Mouse (Mus musculus) spleen, postnatal 36 days (tissue): ENCODE data around the gene Golph3l.
"Not testable (repeated sequence)": the region's sequence is repeated elsewhere in the genome, so short reads cannot be mapped to it uniquely, and the experiment has no call there.

Experiments used
- DNase-seq, 2 experiments: peaks; one replicate each; pipeline ENCODE4 v3.0.0; 2022; ENCODE audit warnings: low spot score in 2 of 2, mixed read lengths in 1 of 2

Golph3l gene

GRCm38 (mm10) chr3:95588604-95589086 lies at the start of gene Golph3l:
Gene Golph3l, plus strand, starts transcription at chr3:95588934.
- DNase-seq = peak; percentile 97

GRCm38 (mm10) chr3:95538936-95539335 lies 49.8 kb upstream of the Golph3l start:
- no peak for DNase-seq

GRCm38 (mm10) chr3:95539837-95540236 lies 48.9 kb upstream of the Golph3l start:
- DNase-seq = no peak

- peak; percentile 62 to 70 for DNase-seq
These were observed 47.5 kb upstream of the Golph3l start for GRCm38 (mm10) chr3:95541186-95541585.

GRCm38 (mm10) chr3:95542171-95542570 lies 46.6 kb upstream of the Golph3l start:
- no peak for DNase-seq

GRCm38 (mm10) chr3:95542981-95543380 lies 45.8 kb upstream of the Golph3l start:
- DNase-seq = no peak

GRCm38 (mm10) chr3:95550176-95550575 lies 38.6 kb upstream of the Golph3l start:
- no peak for DNase-seq

- no peak for DNase-seq
These were observed 34.7 kb upstream of the Golph3l start for GRCm38 (mm10) chr3:95553986-95554385.

- DNase-seq = no peak
These were observed 29.3 kb upstream of the Golph3l start, which contains the start of gene Hormad1 for GRCm38 (mm10) chr3:95559437-95559836. Gene Hormad1, plus strand, starts transcription at chr3:95559677.

- DNase-seq = no peak
These were observed 28.0 kb upstream of the Golph3l start for GRCm38 (mm10) chr3:95560738-95561137.

GRCm38 (mm10) chr3:95561826-95562225 lies 26.9 kb upstream of the Golph3l start:
- no peak for DNase-seq

GRCm38 (mm10) chr3:95569585-95569984 lies 19.1 kb upstream of the Golph3l start:
- DNase-seq = no peak

- peak; percentile 1 to 2 for DNase-seq
These were observed 755 bp upstream of the Golph3l start for GRCm38 (mm10) chr3:95587754-95588603.

- no peak for DNase-seq
These were observed 10.0 kb downstream of the Golph3l start for GRCm38 (mm10) chr3:95598734-95599133.

- DNase-seq = no peak
These were observed 12.6 kb downstream of the Golph3l start for GRCm38 (mm10) chr3:95601287-95601686.

- DNase-seq = no peak
These were observed 17.4 kb downstream of the Golph3l start for GRCm38 (mm10) chr3:95606096-95606495.

- no peak for DNase-seq
These were observed 20.5 kb downstream of the Golph3l start for GRCm38 (mm10) chr3:95609195-95609594.

GRCm38 (mm10) chr3:95613996-95614395 lies 25.3 kb downstream of the Golph3l start:
- no peak for DNase-seq

GRCm38 (mm10) chr3:95618511-95618910 lies 29.8 kb downstream of the Golph3l start:
- no peak for DNase-seq

- no peak for DNase-seq
These were observed 32.5 kb downstream of the Golph3l start for GRCm38 (mm10) chr3:95621241-95621640.

- not testable (repeated sequence) for DNase-seq
These were observed 33.7 kb downstream of the Golph3l start for GRCm38 (mm10) chr3:95622421-95622820.

- DNase-seq = no peak
These were observed 34.8 kb downstream of the Golph3l start for GRCm38 (mm10) chr3:95623551-95623950.

GRCm38 (mm10) chr3:95623991-95624515 lies 35.3 kb downstream of the Golph3l start:
- not testable (repeated sequence) for DNase-seq
